Comparison of ENCODE assay signal across 8 mouse cellular contexts in the genomic region with DNA sequence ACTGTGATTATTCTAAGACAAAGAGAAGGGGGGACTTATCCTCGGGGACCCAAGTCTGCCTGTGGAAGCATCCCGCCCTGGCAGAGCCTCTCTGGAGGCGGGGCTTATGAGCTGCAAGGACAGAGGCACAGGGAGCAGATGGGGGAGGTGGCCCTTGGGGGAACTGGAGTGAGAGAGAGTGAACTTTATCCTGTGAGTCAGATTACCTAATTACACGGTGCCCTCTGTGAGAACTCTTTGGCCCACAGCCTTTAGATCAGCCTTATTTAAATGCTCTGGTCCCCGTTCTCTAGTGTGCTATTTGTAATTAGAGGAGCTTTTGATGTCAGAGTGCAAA.
DNase-seq lines count a peak whose midpoint lies in the region; ATAC-seq lines count a peak whose summit lies in the region.

No protein-coding gene starts in this region.

- DNase-seq in ovary, postnatal 36 days (ENCODE audit: low spot score) = peak; percentile 45
- DNase-seq in ovary, postnatal 14 days (ENCODE audit: low spot score) = no peak
- DNase-seq in hindbrain, embryonic 14.5 days (ENCODE audit: low spot score) = no peak
- DNase-seq in liver = peak; percentile 34
- DNase-seq in urinary bladder, postnatal 25 days (ENCODE audit: low spot score) = peak; percentile 30
- no peak for DNase-seq in frontal cortex, adult 2 months (ENCODE audit: extremely low spot score in 1 of 2, low spot score in 1 of 2)
- no peak for DNase-seq in lung, adult 18-20 months

- no peak overlapping the region for H3K4me2 ChIP-seq in hindbrain, embryonic 14.5 days (replicated peaks)
- no peak overlapping the region for H3K4me2 ChIP-seq in forebrain, embryonic 12.5 days

- no peak overlapping the region for H3K4me3 ChIP-seq in hindbrain, embryonic 14.5 days (replicated peaks; ENCODE audit: low read length)
- no peak overlapping the region for H3K4me3 ChIP-seq in forebrain, embryonic 12.5 days (replicated peaks)

- ATAC-seq in hindbrain, embryonic 14.5 days (ENCODE audit: low FRiP score) = peak; percentile 64; the same call in 1 of the 2 replicates
- no peak for ATAC-seq in forebrain, embryonic 12.5 days (ENCODE audit: low FRiP score)

- no peak overlapping the region for H3K9ac ChIP-seq in hindbrain, embryonic 14.5 days
- H3K9ac ChIP-seq in forebrain, embryonic 12.5 days = no peak overlapping the region

- no peaks in the 10 kb centered on the region for H3K27me3 ChIP-seq in hindbrain, embryonic 14.5 days (ENCODE audit: control insufficient read depth, insufficient read depth, low read length)
- H3K27me3 ChIP-seq in forebrain, embryonic 12.5 days = 0 out of 2 replicates have a peak, but pooled peaks cover 4% of the 10 kb centered on the region

- no peaks in the 10 kb centered on the region for H3K9me3 ChIP-seq in hindbrain, embryonic 14.5 days (ENCODE audit: control insufficient read depth, low read length)
- no peaks in the 10 kb centered on the region for H3K9me3 ChIP-seq in forebrain, embryonic 12.5 days

- WGBS in hindbrain, embryonic 14.5 days = 6% methylated on average over 5 of the region's 5 CpGs
- 2% methylated on average over 5 of the region's 5 CpGs for WGBS in forebrain, embryonic 12.5 days

- no peak overlapping the region for H3K27ac ChIP-seq in hindbrain, embryonic 14.5 days
- H3K27ac ChIP-seq in forebrain, embryonic 12.5 days = no peak overlapping the region

- no peaks in the 10 kb centered on the region for H3K36me3 ChIP-seq in hindbrain, embryonic 14.5 days (replicated peaks; ENCODE audit: control insufficient read depth, insufficient read depth)
- no peaks in the 10 kb centered on the region for H3K36me3 ChIP-seq in forebrain, embryonic 12.5 days (replicated peaks)

- no peaks in the 10 kb centered on the region for H3K4me1 ChIP-seq in hindbrain, embryonic 14.5 days (replicated peaks; ENCODE audit: control insufficient read depth, insufficient read depth, low read length)
- peaks cover 16% of the 10 kb centered on the region for H3K4me1 ChIP-seq in forebrain, embryonic 12.5 days

Comparison
In these comparisons a context has a peak if more than half of its experiments do, and no peak if none do; other contexts are left out.
1. DNase-seq: peak in ovary, postnatal 36 days (single experiment), liver (single experiment) and urinary bladder, postnatal 25 days (single experiment); none in ovary, postnatal 14 days (single experiment), hindbrain, embryonic 14.5 days (single experiment), frontal cortex, adult 2 months (0 of 2) and lung, adult 18-20 months (0 of 2).